Mouse (Mus musculus) CH12.LX (cell line): ENCODE measurements around the gene Ctcf.

Experiments used
- CTCF ChIP-seq, 2 experiments: IDR thresholded peaks in 1 of 2; conservative IDR thresholded peaks in 1 of 2; 2 replicates each; pipeline ENCODE4 v1.5.1; 2011 to 2012; ENCODE audit warnings: low read depth in 2 of 2, low read length in 2 of 2, improper control_type of control experiment in 1 of 2, inconsistent platforms in 1 of 2, mild to moderate bottlenecking in 1 of 2, moderate library complexity in 1 of 2
- EP300 ChIP-seq: IDR thresholded peaks from 2 replicates; pipeline ENCODE4 v1.6.1; 2011; ENCODE audit warnings: low read length, improper control_type of control experiment
- GABPA ChIP-seq: IDR thresholded peaks from 2 replicates; pipeline ENCODE4 v1.6.1; 2012; ENCODE audit warnings: low read depth, low read length, improper control_type of control experiment, inconsistent platforms; ENCODE audit not compliant: insufficient replicate concordance
- POLR2A ChIP-seq: IDR thresholded peaks from 2 replicates; pipeline ENCODE4 v1.6.1; 2011; ENCODE audit warnings: low read depth, mild to moderate bottlenecking, improper control_type of control experiment, low read length
- POLR2AphosphoS2 ChIP-seq: IDR thresholded peaks from 2 replicates; pipeline ENCODE4 v1.6.1; 2011; ENCODE audit warnings: low read depth, low read length, improper control_type of control experiment

GRCm38 (mm10) chr8:105594451-105595242 is 41.7 kb upstream of the Ctcf start:
- TF ChIP-seq CTCF (conservative IDR thresholded peaks at IDR 0.05 in 1 of 2, IDR thresholded peaks at IDR 0.05 in 1 of 2; ENCODE audit: low read depth in 2 of 2, low read length in 2 of 2), result no peak
- TF ChIP-seq POLR2A, result no peak
- no peak for TF ChIP-seq EP300
- TF ChIP-seq GABPA, result no peak
- TF ChIP-seq POLR2AphosphoS2, result no peak
